In genomic region chr9:15357484-15358275, GRCm38 (mm10) we compare ENCODE assay signal across 8 mouse cellular contexts. TPM values are rescaled to one million over a fixed set of nuclear protein-coding genes. Genes with fewer than 3 reads are reported as not detected.
DNase-seq lines count a peak whose midpoint lies in the region; ATAC-seq and TF ChIP-seq lines count a peak whose summit lies in the region.

Gene Cep295, minus strand, starts transcription at chr9:15357788.

- no peak for TF ChIP-seq EP300 in CH12.LX (IDR thresholded peaks at IDR 0.05; ENCODE audit: low read length)

- DNase-seq in CH12.LX (ENCODE audit: extremely low read depth), result peak; percentile 93
- DNase-seq in c-Kit-positive CD71-positive TER-119-negative erythroid progenitor cells, embryonic 14.5 days (ENCODE audit: low read depth), result peak; percentile 86
- peak; percentile 98 for DNase-seq in forebrain, embryonic 11.5 days (ENCODE audit: low spot score)
- DNase-seq in kidney, postnatal 36 days, result peak; percentile 96 to 99
- DNase-seq in telencephalon, adult 2 months (ENCODE audit: low read depth, low spot score), result peak; percentile 94

- ATAC-seq in forebrain, embryonic 11.5 days (replicated peaks; ENCODE audit: low FRiP score), result peak; percentile 100
- ATAC-seq in heart, embryonic 16.5 days (replicated peaks; ENCODE audit: extremely low read depth, insufficient read depth, low FRiP score), result peak; percentile 99
- ATAC-seq in liver, embryonic 15.5 days (ENCODE audit: insufficient read depth), result peak; percentile 99
- ATAC-seq in neural tube, embryonic 12.5 days (ENCODE audit: low FRiP score, low read depth), result peak; percentile 99

- no peak for TF ChIP-seq RAD21 in CH12.LX (IDR thresholded peaks at IDR 0.05; ENCODE audit: low read depth, low read length)

- peak within 1 kb of the TSS; percentile 84 for H3K4me2 ChIP-seq in CH12.LX (ENCODE audit: insufficient read depth, low read depth, poor library complexity, severe bottlenecking)
- H3K4me2 ChIP-seq in forebrain, embryonic 11.5 days (ENCODE audit: low read depth, low read length, severe bottlenecking), result peak within 1 kb of the TSS; percentile 77
- H3K4me2 ChIP-seq in heart, embryonic 16.5 days (ENCODE audit: low read depth, low read length), result peak within 1 kb of the TSS; percentile 86
- H3K4me2 ChIP-seq in liver, embryonic 15.5 days, result peak within 1 kb of the TSS; percentile 73
- peak within 1 kb of the TSS; percentile 78 for H3K4me2 ChIP-seq in neural tube, embryonic 12.5 days (replicated peaks)

- dilution Hi-C loops in CH12.LX (cut with MboI; ENCODE audit: extremely low pct_ligation_motif_present, extremely low pct_unique_long_range_greater_than_20kb, low sequenced_read_pairs), result no loop called here

- peak within 1 kb of the TSS; percentile 86 to 99 (median 98) for H3K4me3 ChIP-seq in CH12.LX (replicated peaks in 1 of 3; ENCODE audit: low read depth in 2 of 3, low read length in 2 of 3, poor library complexity in 1 of 3)
- H3K4me3 ChIP-seq in forebrain, embryonic 11.5 days (ENCODE audit: low read depth, low read length), result peak within 1 kb of the TSS; percentile 87
- H3K4me3 ChIP-seq in heart, embryonic 16.5 days (ENCODE audit: low read length), result peak within 1 kb of the TSS; percentile 96
- H3K4me3 ChIP-seq in liver, embryonic 15.5 days (replicated peaks), result peak within 1 kb of the TSS; percentile 93
- H3K4me3 ChIP-seq in neural tube, embryonic 12.5 days, result peak within 1 kb of the TSS; percentile 66

- H3K79me2 ChIP-seq in CH12.LX (replicated peaks; ENCODE audit: control insufficient read depth, extremely low read depth, insufficient read depth, poor library complexity, severe bottlenecking), result peaks cover 19% of the 10 kb centered on the region

- no peaks in the 10 kb centered on the region for H3K27me3 ChIP-seq in CH12.LX (replicated peaks)
- H3K27me3 ChIP-seq in forebrain, embryonic 11.5 days (ENCODE audit: control insufficient read depth, insufficient read depth, low read length), result no peaks in the 10 kb centered on the region; the same call in 1 of the 2 replicates
- H3K27me3 ChIP-seq in heart, embryonic 16.5 days (ENCODE audit: control insufficient read depth, insufficient read depth, low read length), result no peaks in the 10 kb centered on the region
- peaks cover 14% of the 10 kb centered on the region; the same call in 1 of the 2 replicates for H3K27me3 ChIP-seq in liver, embryonic 15.5 days
- no peaks in the 10 kb centered on the region for H3K27me3 ChIP-seq in neural tube, embryonic 12.5 days (replicated peaks)

- peak within 1 kb of the TSS; percentile 38 for H3K27ac ChIP-seq in CH12.LX (ENCODE audit: insufficient read depth, low read depth)
- peak within 1 kb of the TSS; percentile 71 for H3K27ac ChIP-seq in forebrain, embryonic 11.5 days (ENCODE audit: low read depth, low read length)
- peak within 1 kb of the TSS; percentile 86 for H3K27ac ChIP-seq in heart, embryonic 16.5 days (ENCODE audit: low read length)
- peak within 1 kb of the TSS; percentile 86 for H3K27ac ChIP-seq in liver, embryonic 15.5 days (replicated peaks)
- 0 out of 2 replicates have a peak within 1 kb of the TSS, but pooled peaks have one; percentile 33 for H3K27ac ChIP-seq in neural tube, embryonic 12.5 days

- WGBS in forebrain, embryonic 11.5 days, result 3% methylated on average over 60 of the region's 60 CpGs
- WGBS in heart, embryonic 16.5 days, result 2% methylated on average over 59 of the region's 60 CpGs
- WGBS in liver, embryonic 15.5 days (ENCODE audit: insufficient replicate concordance), result under 1% methylated on average over 60 of the region's 60 CpGs
- 3% methylated on average over 60 of the region's 60 CpGs for WGBS in neural tube, embryonic 12.5 days

- in situ Hi-C loops in CH12.LX (cut with MboI; ENCODE audit: low pct_ligation_motif_present, low pct_unique_long_range_greater_than_20kb, low sequenced_read_pairs), result no loop called here

- peaks cover 3 to 24% of the 10 kb centered on the region in 2 experiments; a peak in 3 of 4 replicates for H3K4me1 ChIP-seq in CH12.LX (ENCODE audit: control insufficient read depth in 1 of 2, insufficient read depth in 2 of 2)
- no peaks in the 10 kb centered on the region; the same call in 1 of the 2 replicates for H3K4me1 ChIP-seq in forebrain, embryonic 11.5 days (replicated peaks; ENCODE audit: control insufficient read depth, insufficient read depth, low read length)
- H3K4me1 ChIP-seq in heart, embryonic 16.5 days (ENCODE audit: control insufficient read depth, insufficient read depth, low read length), result peaks cover 14% of the 10 kb centered on the region
- peaks cover 17% of the 10 kb centered on the region for H3K4me1 ChIP-seq in liver, embryonic 15.5 days (replicated peaks)
- H3K4me1 ChIP-seq in neural tube, embryonic 12.5 days, result peaks cover 7% of the 10 kb centered on the region; the same call in 1 of the 2 replicates

- H3K9ac ChIP-seq in CH12.LX (ENCODE audit: insufficient read depth, low read depth), result peak within 1 kb of the TSS; percentile 84
- H3K9ac ChIP-seq in forebrain, embryonic 11.5 days (ENCODE audit: low read length), result peak within 1 kb of the TSS; percentile 91
- H3K9ac ChIP-seq in heart, embryonic 16.5 days (ENCODE audit: low read length), result peak within 1 kb of the TSS; percentile 91
- peak within 1 kb of the TSS; percentile 90 for H3K9ac ChIP-seq in liver, embryonic 15.5 days
- peak within 1 kb of the TSS; percentile 68 for H3K9ac ChIP-seq in neural tube, embryonic 12.5 days

- H3K36me3 ChIP-seq in CH12.LX (replicated peaks in 1 of 2; ENCODE audit: control insufficient read depth in 1 of 2, insufficient read depth in 1 of 2, low read length in 1 of 2), result peaks cover 4 to 21% of the 10 kb centered on the region in 2 experiments
- no peaks in the 10 kb centered on the region for H3K36me3 ChIP-seq in forebrain, embryonic 11.5 days (ENCODE audit: control insufficient read depth, insufficient read depth, low read length)
- peaks cover 3% of the 10 kb centered on the region; the same call in 1 of the 2 replicates for H3K36me3 ChIP-seq in heart, embryonic 16.5 days (ENCODE audit: control insufficient read depth, insufficient read depth)
- H3K36me3 ChIP-seq in liver, embryonic 15.5 days (replicated peaks), result peaks cover 13% of the 10 kb centered on the region
- H3K36me3 ChIP-seq in neural tube, embryonic 12.5 days, result peaks cover 7% of the 10 kb centered on the region

- peak; percentile 99 for TF ChIP-seq POLR2A in CH12.LX (IDR thresholded peaks at IDR 0.05; ENCODE audit: low read depth, low read length)

- TF ChIP-seq CTCF in CH12.LX (conservative IDR thresholded peaks at IDR 0.05 in 1 of 2, IDR thresholded peaks at IDR 0.05 in 1 of 2; ENCODE audit: low read depth in 2 of 2, low read length in 2 of 2), result no peak

- no peaks in the 10 kb centered on the region for H3K9me3 ChIP-seq in CH12.LX (replicated peaks; ENCODE audit: low read length)
- no peaks in the 10 kb centered on the region for H3K9me3 ChIP-seq in forebrain, embryonic 11.5 days (ENCODE audit: control insufficient read depth, low read length)
- H3K9me3 ChIP-seq in heart, embryonic 16.5 days (replicated peaks; ENCODE audit: control insufficient read depth, low read length), result no peaks in the 10 kb centered on the region
- H3K9me3 ChIP-seq in liver, embryonic 15.5 days (replicated peaks), result no peaks in the 10 kb centered on the region
- no peaks in the 10 kb centered on the region for H3K9me3 ChIP-seq in neural tube, embryonic 12.5 days

TF ChIP-seq in CH12.LX, 34 proteins besides CTCF, POLR2A, EP300 and RAD21 (continues in another document):
- TF ChIP-seq ZMIZ1 (IDR thresholded peaks at IDR 0.05; ENCODE audit: low read depth, low read length) (peak; percentile 85; the same call in 1 of the 2 replicates), SIN3A (IDR thresholded peaks at IDR 0.05; ENCODE audit: low read length) (peak; percentile 75; the same call in 1 of the 2 replicates), TBP (conservative IDR thresholded peaks at IDR 0.05; ENCODE audit: low read depth, low read length) (peak; percentile 59), USF1 (IDR thresholded peaks at IDR 0.05; ENCODE audit: low read depth, low read length) (peak; percentile 40), MEF2A (IDR thresholded peaks at IDR 0.05; ENCODE audit: borderline replicate concordance, low read depth, low read length) (no peak), IRF4 (IDR thresholded peaks at IDR 0.05; ENCODE audit: low read depth, low read length) (0 out of 2 replicates have a peak, but pooled peaks have one; percentile 40), USF2 (conservative IDR thresholded peaks at IDR 0.05; ENCODE audit: low read depth, low read length) (no peak; the same call in 1 of the 2 replicates), KAT2A (IDR thresholded peaks at IDR 0.05; ENCODE audit: insufficient replicate concordance, low read length) (peak; percentile 81; the same call in 1 of the 2 replicates), MYC (IDR thresholded peaks at IDR 0.05; ENCODE audit: low read depth, low read length) (peak; percentile 61; the same call in 1 of the 2 replicates), HCFC1 (IDR thresholded peaks at IDR 0.05; ENCODE audit: low read depth, low read length) (peak; percentile 68), RCOR1 (conservative IDR thresholded peaks at IDR 0.05; ENCODE audit: low read depth, low read length) (no peak), ELF1 (IDR thresholded peaks at IDR 0.05; ENCODE audit: low read depth, low read length) (peak; percentile 94), NRF1 (IDR thresholded peaks at IDR 0.05; ENCODE audit: low read depth, low read length) (peak; percentile 100), TCF12 (IDR thresholded peaks at IDR 0.05; ENCODE audit: low read depth, low read length) (peak; percentile 89), GABPA (IDR thresholded peaks at IDR 0.05; ENCODE audit: insufficient replicate concordance, low read depth, low read length) (no peak), CHD1 (IDR thresholded peaks at IDR 0.05; ENCODE audit: low read depth, low read length) (no peak), JUND (conservative IDR thresholded peaks at IDR 0.05; ENCODE audit: low read depth, low read length) (no peak), POLR2AphosphoS2 (IDR thresholded peaks at IDR 0.05; ENCODE audit: low read depth, low read length) (peak; percentile 88; the same call in 1 of the 2 replicates), E2F4 (IDR thresholded peaks at IDR 0.05; ENCODE audit: insufficient replicate concordance, low read depth, low read length) (peak; percentile 87; the same call in 1 of the 2 replicates), NELFE (IDR thresholded peaks at IDR 0.05; ENCODE audit: low read depth, low read length) (peak; percentile 97), CHD2 (IDR thresholded peaks at IDR 0.05; ENCODE audit: low read length) (no peak)

RNA-seq across cellular contexts. Expression of gene Cep295, which starts in this region (rescaled TPM):
- total RNA-seq in CH12.LX (2012; rRNA removed) (20.4 and 23.8 TPM in 2 replicates), CH12.LX (2014; rRNA removed) (27.1 and 27.2 TPM in 2 replicates)
- 29.9 and 31.4 TPM in 2 replicates for polyA plus RNA-seq in CH12.LX (2012; ENCODE audit: insufficient read length, low read depth)
- polyA plus RNA-seq in forebrain, embryonic 11.5 days (2014; fragmentation: Nextera tagmentation; extraction: Ambion mirVana), result 28.3 and 28.4 TPM in 2 replicates
- polyA plus RNA-seq in heart, embryonic 16.5 days (2015; fragmentation: Nextera tagmentation; extraction: Ambion mirVana), result 7.9 and 8.8 TPM in 2 replicates
- polyA plus RNA-seq in liver, embryonic 15.5 days (2015; fragmentation: Nextera tagmentation; extraction: Ambion mirVana), result 6.1 and 6.8 TPM in 2 replicates
- polyA plus RNA-seq in neural tube, embryonic 12.5 days (2016; fragmentation: Nextera tagmentation; extraction: Ambion mirVana), result 21.5 and 21.9 TPM in 2 replicates

Comparison
In these comparisons a context has a peak if more than half of its experiments do, and no peak if none do; other contexts are left out.
1. Peak in every context shown above with its lines: DNase-seq, ATAC-seq, H3K4me3 ChIP-seq and H3K27ac ChIP-seq.
2. H3K27ac ChIP-seq: peak in every context shown above with its lines; median percentile 86 in heart, embryonic 16.5 days; 86 in liver, embryonic 15.5 days; 71 in forebrain, embryonic 11.5 days; 38 in CH12.LX; 33 in neural tube, embryonic 12.5 days.